Mouse (Mus musculus): Measurements from ENCODE around the gene Sh3bp2. TPM values are rescaled to one million over a fixed set of nuclear protein-coding genes. Genes with fewer than 3 reads are reported as not detected.
"Not testable (repeated sequence)": the region's sequence is repeated elsewhere in the genome, so short reads cannot be mapped to it uniquely, and the experiment has no call there.

Sh3bp2 gene
- polyA plus RNA-seq, 1 experiment = 12.4 TPM

DNA sequence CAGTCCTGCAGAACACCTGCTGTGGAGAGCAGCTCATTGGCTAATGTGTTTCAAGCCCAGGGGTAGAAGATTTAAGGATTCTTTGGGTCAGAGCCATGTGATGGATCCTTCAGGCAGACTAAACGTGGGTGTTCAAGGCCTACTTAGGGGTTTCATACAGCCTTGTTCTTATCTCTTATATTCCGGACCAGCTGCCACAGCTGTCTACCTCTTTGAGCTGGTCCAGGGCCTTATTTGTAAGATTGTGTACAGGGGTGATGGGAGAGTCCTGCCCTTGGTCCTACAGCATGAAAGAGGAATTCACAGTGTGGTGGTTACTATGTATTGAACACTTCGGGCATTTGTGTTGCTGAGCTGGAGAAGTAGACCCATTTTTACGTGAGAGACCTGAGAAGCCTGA, 38.7 kb downstream of the Sh3bp2 start:
- H3K4me3 ChIP-seq (ENCODE audit: low read depth, low read length) = no peak overlapping the region
- H3K36me3 ChIP-seq (ENCODE audit: control insufficient read depth, insufficient read depth, low read length) = peaks cover 33% of the 10 kb centered on the region
- H3K4me1 ChIP-seq (ENCODE audit: control insufficient read depth, insufficient read depth, insufficient read length, low read length) = no peaks in the 10 kb centered on the region
- H3K27ac ChIP-seq (ENCODE audit: insufficient read depth, low read depth, low read length) = no peak overlapping the region
- WGBS = 79% methylated on average over 4 of the region's 4 CpGs
- no peak for TF ChIP-seq CTCF (IDR thresholded peaks at IDR 0.05; ENCODE audit: extremely low read depth, insufficient read length, insufficient replicate concordance, low read depth, low read length)
- TF ChIP-seq POLR2A (IDR thresholded peaks at IDR 0.05; ENCODE audit: low read depth, low read length) = no peak
- no peaks in the 10 kb centered on the region for H3K27me3 ChIP-seq (ENCODE audit: control insufficient read depth, insufficient read depth, low read length)

DNA sequence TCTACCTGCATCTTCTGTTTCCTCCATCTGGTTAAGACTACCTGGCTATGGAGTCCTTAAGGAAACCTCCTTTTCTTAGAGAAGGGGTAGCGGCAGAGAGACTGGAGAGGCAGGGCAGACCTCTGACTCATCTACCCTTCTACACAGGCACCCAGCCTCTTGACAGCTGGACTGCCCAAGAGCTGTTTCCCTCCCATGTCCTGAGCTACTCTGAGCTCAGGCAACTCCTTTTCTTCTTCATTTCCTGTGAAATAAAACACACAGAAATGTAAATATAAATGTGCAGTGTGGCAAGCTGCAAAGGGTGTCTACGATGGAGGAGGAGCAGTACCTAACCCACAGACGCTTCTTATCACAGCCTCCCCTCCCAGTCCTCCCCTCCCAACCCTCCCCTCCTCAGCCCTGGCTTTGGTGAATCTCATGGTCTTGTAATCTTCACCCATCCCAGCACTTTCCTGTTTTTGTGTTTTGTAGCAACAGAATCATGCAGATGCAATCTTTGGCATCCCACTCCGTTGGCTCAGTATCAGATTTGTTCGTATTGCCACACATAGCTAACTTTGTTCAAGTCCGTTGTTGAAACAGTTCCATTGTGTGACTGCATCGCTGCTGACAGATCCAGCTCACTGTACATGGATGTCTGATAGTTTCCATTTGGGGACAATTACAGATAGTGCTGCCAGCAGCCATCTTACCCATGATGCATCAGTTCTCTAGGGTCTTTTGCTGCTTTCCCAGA, 40.1 kb downstream of the Sh3bp2 start:
- WGBS = 55% methylated on average over 7 of the region's 7 CpGs
- H3K4me1 ChIP-seq (ENCODE audit: control insufficient read depth, insufficient read depth, insufficient read length, low read length) = no peaks in the 10 kb centered on the region
- TF ChIP-seq POLR2A (IDR thresholded peaks at IDR 0.05; ENCODE audit: low read depth, low read length) = no peak
- no peak for TF ChIP-seq CTCF (IDR thresholded peaks at IDR 0.05; ENCODE audit: extremely low read depth, insufficient read length, insufficient replicate concordance, low read depth, low read length)
- H3K27me3 ChIP-seq (ENCODE audit: control insufficient read depth, insufficient read depth, low read length) = no peaks in the 10 kb centered on the region
- H3K4me3 ChIP-seq (ENCODE audit: low read depth, low read length) = no peak overlapping the region
- H3K27ac ChIP-seq (ENCODE audit: insufficient read depth, low read depth, low read length) = no peak overlapping the region; the same call in 1 of the 2 replicates
- H3K36me3 ChIP-seq (ENCODE audit: control insufficient read depth, insufficient read depth, low read length) = peaks cover 22% of the 10 kb centered on the region

DNA sequence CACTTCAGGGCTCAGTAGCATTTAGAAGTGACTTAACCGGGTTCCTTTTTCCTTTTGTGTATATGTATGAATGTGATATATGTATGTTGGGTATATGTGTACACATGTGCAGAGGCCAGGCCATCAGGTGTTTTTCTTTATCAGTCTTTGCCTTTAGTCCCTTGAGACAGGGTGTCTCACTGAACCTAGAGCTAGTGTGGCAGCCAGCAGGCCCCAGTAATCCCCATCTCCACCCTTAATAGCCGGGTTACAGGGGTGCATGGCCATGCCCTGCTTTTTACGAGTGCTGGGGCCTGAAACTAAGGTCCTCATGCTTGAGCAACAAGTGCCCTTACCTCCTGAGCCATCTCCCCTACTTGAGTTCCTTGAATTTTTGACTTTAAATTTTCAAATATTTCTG, 45.9 kb downstream of the Sh3bp2 start:
- WGBS = 91% methylated on average over 3 of the region's 3 CpGs
- Histone ChIP-seq H3K4me1 (ENCODE audit: control insufficient read depth, insufficient read depth, insufficient read length, low read length) (peaks cover 7% of the 10 kb centered on the region; the same call in 1 of the 2 replicates), H3K36me3 (ENCODE audit: control insufficient read depth, insufficient read depth, low read length) (no peaks in the 10 kb centered on the region), H3K27me3 (ENCODE audit: control insufficient read depth, insufficient read depth, low read length) (no peaks in the 10 kb centered on the region), H3K27ac (ENCODE audit: insufficient read depth, low read depth, low read length) (no peak overlapping the region), H3K4me3 (ENCODE audit: low read depth, low read length) (no peak overlapping the region)
- no peak for TF ChIP-seq CTCF (IDR thresholded peaks at IDR 0.05; ENCODE audit: extremely low read depth, insufficient read length, insufficient replicate concordance, low read depth, low read length)
- no peak for TF ChIP-seq POLR2A (IDR thresholded peaks at IDR 0.05; ENCODE audit: low read depth, low read length)

DNA sequence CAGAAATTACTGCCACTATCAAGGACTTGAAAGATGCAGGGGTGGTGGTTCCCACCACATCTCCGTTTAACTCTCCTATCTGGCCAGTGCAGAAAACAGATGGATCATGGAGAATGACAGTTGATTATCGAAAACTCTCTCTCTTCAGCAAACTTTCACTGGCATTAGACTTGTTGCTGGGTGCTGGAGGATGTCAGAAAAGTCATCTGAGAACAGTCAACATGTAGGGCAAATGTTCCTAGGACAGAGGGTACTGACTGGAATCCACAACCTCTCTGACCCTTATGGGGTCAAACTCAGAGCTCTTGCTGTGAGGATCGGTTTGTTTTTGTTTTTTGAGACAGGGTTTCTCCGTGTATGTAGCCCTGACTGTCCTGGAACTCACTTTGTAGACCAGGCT, 46.9 kb downstream of the Sh3bp2 start:
- H3K4me1 ChIP-seq (ENCODE audit: control insufficient read depth, insufficient read depth, insufficient read length, low read length); H3K36me3 ChIP-seq (ENCODE audit: control insufficient read depth, insufficient read depth, low read length); H3K27me3 ChIP-seq (ENCODE audit: control insufficient read depth, insufficient read depth, low read length): not testable (repeated sequence)
- Histone ChIP-seq H3K4me3 (ENCODE audit: low read depth, low read length) (peak overlapping the region; percentile 85; the same call in 1 of the 2 replicates), H3K27ac (ENCODE audit: insufficient read depth, low read depth, low read length) (peak overlapping the region; percentile 95; the same call in 1 of the 2 replicates)
- 63% methylated on average over 4 of the region's 4 CpGs for WGBS

DNA sequence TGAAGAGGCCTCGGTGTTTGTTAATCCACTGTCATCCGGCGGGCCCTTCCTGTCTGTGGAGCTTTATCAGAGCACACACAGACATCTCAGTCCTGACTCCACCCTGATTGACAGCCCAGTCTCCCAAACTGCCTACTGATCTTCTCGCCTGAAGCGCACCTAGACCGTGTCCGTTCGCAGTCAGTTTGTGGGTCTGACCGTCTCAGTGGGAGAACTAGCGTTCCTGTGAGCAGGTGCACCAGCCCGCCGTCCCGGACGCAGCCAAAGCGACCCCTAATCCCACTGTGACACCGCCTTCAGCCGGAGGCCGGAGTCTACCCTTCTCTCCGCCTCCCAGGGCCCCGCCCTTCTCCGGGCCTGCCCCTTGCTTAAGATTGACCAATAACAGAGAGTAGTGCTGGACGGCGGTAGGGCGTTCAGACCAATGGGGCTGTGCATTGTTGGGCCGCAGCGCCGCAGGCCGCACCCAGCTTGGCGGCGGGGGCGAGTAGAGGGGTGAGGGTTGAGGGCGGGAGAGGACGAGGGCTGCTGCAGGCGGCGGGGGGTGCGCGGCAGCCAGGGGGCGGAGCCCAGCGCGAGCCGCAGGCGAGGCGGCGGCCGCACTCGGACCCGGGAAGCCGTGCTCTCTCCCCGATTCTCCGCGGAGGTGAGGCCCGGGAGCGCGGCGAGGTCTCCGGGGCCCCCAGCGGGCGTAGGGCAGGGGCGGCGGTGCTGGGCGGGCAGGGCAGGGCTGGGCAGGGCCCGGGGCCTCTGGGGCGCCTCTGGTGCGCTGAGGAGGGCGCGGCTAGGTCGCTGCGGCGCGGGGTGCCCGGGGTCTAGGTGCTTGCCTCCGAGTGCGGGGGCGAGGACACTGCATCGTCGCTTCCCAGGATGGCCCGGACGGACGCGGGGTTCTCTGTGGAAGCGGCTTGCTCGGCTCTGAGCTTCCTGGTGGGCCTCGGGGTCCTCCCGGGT, 47.9 kb downstream of the Sh3bp2 start, which contains the start of gene Add1:
Add1 (plus strand) TSS at position 397 of the 954 bp plus-strand sequence.
- WGBS = under 1% methylated on average over 83 of the region's 84 CpGs
- no peaks in the 10 kb centered on the region for H3K27me3 ChIP-seq (ENCODE audit: control insufficient read depth, insufficient read depth, low read length)
- H3K36me3 ChIP-seq (ENCODE audit: control insufficient read depth, insufficient read depth, low read length) = no peaks in the 10 kb centered on the region
- peak; percentile 86 for TF ChIP-seq POLR2A (IDR thresholded peaks at IDR 0.05; ENCODE audit: low read depth, low read length)
- TF ChIP-seq CTCF (IDR thresholded peaks at IDR 0.05; ENCODE audit: extremely low read depth, insufficient read length, insufficient replicate concordance, low read depth, low read length) = no peak
- H3K4me1 ChIP-seq (ENCODE audit: control insufficient read depth, insufficient read depth, insufficient read length, low read length) = peaks cover 7% of the 10 kb centered on the region
- H3K27ac ChIP-seq (ENCODE audit: insufficient read depth, low read depth, low read length) = peak within 1 kb of the TSS; percentile 95
- H3K4me3 ChIP-seq (ENCODE audit: low read depth, low read length) = peak within 1 kb of the TSS; percentile 85

DNA sequence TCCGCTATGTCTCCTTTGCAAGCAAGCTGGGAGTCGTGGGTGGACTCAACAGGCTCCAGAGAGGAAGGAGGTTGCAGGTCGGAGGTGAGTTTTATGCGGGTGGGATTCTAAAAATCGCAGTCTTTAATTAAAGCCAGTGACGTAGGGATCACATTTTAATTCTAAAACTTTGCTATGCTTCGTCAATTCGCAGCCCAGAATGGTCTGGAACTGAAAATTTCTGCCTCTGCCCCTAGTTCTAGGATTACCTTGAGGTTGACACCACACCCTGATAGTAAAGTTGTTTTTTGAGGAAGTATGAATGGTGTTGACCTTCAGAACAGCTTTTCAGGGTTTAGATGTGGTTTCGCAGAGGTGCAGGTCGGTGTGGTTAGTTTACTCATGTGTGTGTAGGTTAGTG, 49.1 kb downstream of the Sh3bp2 start:
- Histone ChIP-seq H3K36me3 (ENCODE audit: control insufficient read depth, insufficient read depth, low read length) (no peaks in the 10 kb centered on the region), H3K27ac (ENCODE audit: insufficient read depth, low read depth, low read length) (peak overlapping the region; percentile 67), H3K4me3 (ENCODE audit: low read depth, low read length) (peak overlapping the region; percentile 51), H3K27me3 (ENCODE audit: control insufficient read depth, insufficient read depth, low read length) (no peaks in the 10 kb centered on the region), H3K4me1 (ENCODE audit: control insufficient read depth, insufficient read depth, insufficient read length, low read length) (peaks cover 7% of the 10 kb centered on the region)
- WGBS = 8% methylated on average over 10 of the region's 10 CpGs
- TF ChIP-seq POLR2A (IDR thresholded peaks at IDR 0.05; ENCODE audit: low read depth, low read length) (no peak), CTCF (IDR thresholded peaks at IDR 0.05; ENCODE audit: extremely low read depth, insufficient read length, insufficient replicate concordance, low read depth, low read length) (no peak)

DNA sequence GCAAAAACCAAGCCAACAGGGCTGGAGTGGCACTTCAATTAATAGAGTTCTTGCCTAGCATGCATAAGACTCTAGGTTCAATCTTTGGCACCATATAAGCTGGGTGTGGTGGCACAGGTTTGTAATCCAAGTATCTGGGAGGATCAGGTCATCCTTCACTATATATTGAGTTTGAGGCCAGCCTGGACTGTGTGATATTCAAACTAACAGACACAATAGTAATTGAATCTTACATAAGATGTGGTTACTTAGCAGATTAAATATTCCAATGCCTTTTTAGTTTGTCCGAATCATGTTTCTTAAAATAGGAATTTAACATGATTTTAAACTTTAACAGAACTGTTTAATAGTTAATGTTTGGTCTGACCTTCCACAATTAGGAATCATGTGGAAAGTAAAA, 50.6 kb downstream of the Sh3bp2 start:
- no peak for TF ChIP-seq CTCF (IDR thresholded peaks at IDR 0.05; ENCODE audit: extremely low read depth, insufficient read length, insufficient replicate concordance, low read depth, low read length)
- no peak for TF ChIP-seq POLR2A (IDR thresholded peaks at IDR 0.05; ENCODE audit: low read depth, low read length)
- WGBS = 90% methylated on average over 1 of the region's 1 CpGs
- no peak overlapping the region for H3K27ac ChIP-seq (ENCODE audit: insufficient read depth, low read depth, low read length)

More for the DNA sequence above, 50.6 kb downstream of the Sh3bp2 start:
- no peaks in the 10 kb centered on the region for H3K36me3 ChIP-seq (ENCODE audit: control insufficient read depth, insufficient read depth, low read length)
- H3K4me3 ChIP-seq (ENCODE audit: low read depth, low read length) = no peak overlapping the region
- no peaks in the 10 kb centered on the region for H3K27me3 ChIP-seq (ENCODE audit: control insufficient read depth, insufficient read depth, low read length)
- H3K4me1 ChIP-seq (ENCODE audit: control insufficient read depth, insufficient read depth, insufficient read length, low read length) = peaks cover 7% of the 10 kb centered on the region

Measured in small intestine, adult 2 months (tissue).